Mouse (Mus musculus): ENCODE data around the gene Cyp26a1. TPM values are rescaled to one million over a fixed set of nuclear protein-coding genes. Genes with fewer than 3 reads are reported as not detected.

Cyp26a1 gene
- total RNA-seq (2017): 0.25 TPM in 1 of 2 replicates, not detected in the other

- ATAC-seq (ENCODE audit: extremely low read depth, insufficient number of reproducible peaks, low FRiP score, poor library complexity, severe bottlenecking): no peak
Observed at GRCm38 (mm10) chr19:37697651-37698272, at the start of gene Cyp26a1. Cyp26a1 (plus strand) TSS chr19:37697798.

GRCm38 (mm10) chr19:37647994-37648393, 49.6 kb upstream of the Cyp26a1 start:
- ATAC-seq (ENCODE audit: extremely low read depth, insufficient number of reproducible peaks, low FRiP score, poor library complexity, severe bottlenecking): no peak

GRCm38 (mm10) chr19:37650526-37650925, 47.1 kb upstream of the Cyp26a1 start:
- ATAC-seq (ENCODE audit: extremely low read depth, insufficient number of reproducible peaks, low FRiP score, poor library complexity, severe bottlenecking): no peak

GRCm38 (mm10) chr19:37654012-37654411, 43.6 kb upstream of the Cyp26a1 start:
- ATAC-seq (ENCODE audit: extremely low read depth, insufficient number of reproducible peaks, low FRiP score, poor library complexity, severe bottlenecking): no peak

- no peak for ATAC-seq (ENCODE audit: extremely low read depth, insufficient number of reproducible peaks, low FRiP score, poor library complexity, severe bottlenecking)
Observed at GRCm38 (mm10) chr19:37656441-37656840, 41.2 kb upstream of the Cyp26a1 start.

- ATAC-seq (ENCODE audit: extremely low read depth, insufficient number of reproducible peaks, low FRiP score, poor library complexity, severe bottlenecking): no peak
Observed at GRCm38 (mm10) chr19:37665256-37665655, 32.3 kb upstream of the Cyp26a1 start.

- no peak for ATAC-seq (ENCODE audit: extremely low read depth, insufficient number of reproducible peaks, low FRiP score, poor library complexity, severe bottlenecking)
Observed at GRCm38 (mm10) chr19:37667855-37668594, 29.6 kb upstream of the Cyp26a1 start.

GRCm38 (mm10) chr19:37668657-37669056, 28.9 kb upstream of the Cyp26a1 start:
- ATAC-seq (ENCODE audit: extremely low read depth, insufficient number of reproducible peaks, low FRiP score, poor library complexity, severe bottlenecking): no peak

- no peak for ATAC-seq (ENCODE audit: extremely low read depth, insufficient number of reproducible peaks, low FRiP score, poor library complexity, severe bottlenecking)
Observed at GRCm38 (mm10) chr19:37669486-37669885, 28.1 kb upstream of the Cyp26a1 start.

GRCm38 (mm10) chr19:37673393-37673792, 24.2 kb upstream of the Cyp26a1 start:
- no peak for ATAC-seq (ENCODE audit: extremely low read depth, insufficient number of reproducible peaks, low FRiP score, poor library complexity, severe bottlenecking)

- ATAC-seq (ENCODE audit: extremely low read depth, insufficient number of reproducible peaks, low FRiP score, poor library complexity, severe bottlenecking): no peak
Observed at GRCm38 (mm10) chr19:37685281-37685680, 12.3 kb upstream of the Cyp26a1 start, which contains the start of gene Cyp26c1. Cyp26c1 (plus strand) TSS chr19:37685581.

- no peak for ATAC-seq (ENCODE audit: extremely low read depth, insufficient number of reproducible peaks, low FRiP score, poor library complexity, severe bottlenecking)
Observed at GRCm38 (mm10) chr19:37686347-37686746, 11.3 kb upstream of the Cyp26a1 start.

- ATAC-seq (ENCODE audit: extremely low read depth, insufficient number of reproducible peaks, low FRiP score, poor library complexity, severe bottlenecking): no peak
Observed at GRCm38 (mm10) chr19:37686941-37687850, 10.4 kb upstream of the Cyp26a1 start.

- ATAC-seq (ENCODE audit: extremely low read depth, insufficient number of reproducible peaks, low FRiP score, poor library complexity, severe bottlenecking): no peak
Observed at GRCm38 (mm10) chr19:37689478-37689877, 8.1 kb upstream of the Cyp26a1 start.

GRCm38 (mm10) chr19:37690716-37691115, 6.9 kb upstream of the Cyp26a1 start:
- ATAC-seq (ENCODE audit: extremely low read depth, insufficient number of reproducible peaks, low FRiP score, poor library complexity, severe bottlenecking): no peak

- ATAC-seq (ENCODE audit: extremely low read depth, insufficient number of reproducible peaks, low FRiP score, poor library complexity, severe bottlenecking): no peak
Observed at GRCm38 (mm10) chr19:37692879-37693278, 4.7 kb upstream of the Cyp26a1 start.

GRCm38 (mm10) chr19:37695146-37695545, 2.5 kb upstream of the Cyp26a1 start:
- ATAC-seq (ENCODE audit: extremely low read depth, insufficient number of reproducible peaks, low FRiP score, poor library complexity, severe bottlenecking): no peak

GRCm38 (mm10) chr19:37695762-37696602, 1.6 kb upstream of the Cyp26a1 start:
- ATAC-seq (ENCODE audit: extremely low read depth, insufficient number of reproducible peaks, low FRiP score, poor library complexity, severe bottlenecking): no peak

All from neutrophil, adult 5-6 weeks (primary cell).